Mouse (Mus musculus) T-helper 1 cell (primary cell): Measurements from ENCODE around the gene Pafah2.

Experiments
- in situ Hi-C: fragments of 300-600 bp; cut with MboI, MseI; formaldehyde crosslinking; loops from one replicate; pipeline ENCODE4 v1.15.1; 2025; ENCODE audit warnings: high pct_unique_total_duplicates

Pafah2 gene

DNA sequence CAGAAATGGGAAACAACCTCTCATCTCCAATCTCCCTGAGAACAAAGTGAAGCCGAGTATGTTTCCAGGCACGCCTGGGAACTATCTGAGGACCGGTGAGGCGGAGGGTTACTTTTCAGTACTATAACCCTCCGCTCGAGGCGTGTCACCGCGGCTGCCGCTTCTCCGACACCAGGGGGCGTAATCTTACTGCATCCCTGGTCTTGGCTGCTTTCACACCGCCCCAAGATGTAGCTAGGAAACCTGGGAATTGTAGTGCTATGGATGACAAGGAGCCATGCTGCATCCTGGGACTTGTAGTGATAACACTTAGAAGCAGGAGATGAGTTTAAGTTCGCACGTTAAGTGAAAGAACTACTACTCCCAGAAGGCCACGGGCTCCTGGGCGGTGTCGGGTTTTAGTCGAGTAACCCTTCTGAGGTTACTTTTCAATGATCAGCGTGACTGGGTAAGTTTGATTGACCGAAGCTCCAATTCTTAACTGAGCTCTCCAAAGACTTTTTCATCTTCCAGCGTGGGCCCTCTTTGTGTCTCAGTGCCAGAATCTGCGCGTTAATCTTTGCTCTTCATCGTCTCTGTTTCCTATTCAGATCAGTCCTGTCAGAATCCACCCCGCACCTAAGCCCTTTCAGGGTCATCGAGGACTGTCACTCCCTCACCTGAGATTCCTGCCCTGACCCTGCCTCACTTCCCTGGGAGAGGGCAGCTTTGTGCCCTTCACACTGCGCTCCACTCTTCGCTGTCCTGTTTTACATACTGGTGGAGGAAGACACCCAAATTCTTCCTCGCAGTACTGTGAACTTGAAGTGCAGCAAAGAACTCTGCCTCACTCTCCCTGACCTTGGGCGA lies at the start of gene Pafah2:
TSS of gene Pafah2 (plus strand) at position 344 of the 849 bp plus-strand sequence.
- in situ Hi-C loops = no loop called here

DNA sequence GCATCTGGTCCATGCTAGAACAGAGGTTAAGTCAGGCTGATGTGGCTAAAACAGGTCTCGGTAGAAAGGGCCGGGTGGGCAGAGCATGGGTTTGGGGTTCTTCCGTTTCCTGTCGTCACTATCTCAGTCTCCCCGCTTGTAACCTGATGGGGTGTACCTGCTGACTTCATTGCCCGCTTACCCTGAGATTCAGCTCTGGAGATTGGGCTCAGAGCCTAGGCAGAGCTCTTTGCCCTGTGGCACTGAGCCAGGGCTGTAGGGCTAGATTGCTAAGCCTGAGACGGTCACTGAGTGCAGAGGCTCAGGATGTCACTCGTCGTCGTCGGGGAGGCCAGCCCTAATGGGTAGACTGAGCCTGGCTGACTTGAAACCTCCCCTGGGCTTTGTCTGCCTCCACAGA lies 48.0 kb upstream of the Pafah2 start:
- in situ Hi-C loops = no loop called here

DNA sequence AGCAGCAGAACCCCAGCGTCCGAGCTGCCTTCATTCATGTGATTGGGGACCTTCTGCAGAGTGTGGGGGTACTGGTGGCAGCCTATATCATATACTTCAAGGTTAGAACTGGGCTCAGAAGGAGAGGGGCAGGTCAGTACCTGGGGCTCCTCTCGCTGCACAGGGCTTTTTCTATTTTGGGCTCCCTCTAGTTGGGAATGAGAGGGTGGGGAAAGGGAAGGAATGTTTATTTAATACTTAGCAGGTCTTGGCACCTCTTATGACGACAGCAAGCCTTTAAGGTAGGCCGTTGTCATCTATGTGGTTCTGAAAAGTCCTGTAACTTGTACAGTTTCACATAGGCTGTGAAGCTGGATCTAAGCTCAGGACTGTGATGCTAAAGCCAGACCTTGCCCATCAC lies 47.6 kb upstream of the Pafah2 start:
- in situ Hi-C loops = no loop called here

DNA sequence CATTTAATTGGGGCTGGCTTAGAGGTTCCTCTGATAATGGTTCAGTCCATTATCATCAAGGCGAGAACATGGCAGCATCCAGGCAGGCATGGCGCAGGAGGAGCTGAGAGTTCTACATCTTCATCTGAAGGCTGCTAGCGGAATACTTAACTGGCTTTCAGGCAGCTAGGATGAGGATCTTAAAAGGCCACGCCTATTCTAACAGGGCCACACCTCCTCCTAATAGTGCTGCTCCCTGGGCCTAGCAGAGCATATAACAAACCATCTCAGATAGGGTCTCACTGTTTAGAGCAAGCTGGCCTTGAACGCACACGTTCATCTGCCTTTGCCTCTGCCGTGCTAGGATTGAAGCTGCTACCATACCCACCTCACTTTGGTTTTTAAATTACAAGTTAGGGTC lies 46.3 kb upstream of the Pafah2 start:
- in situ Hi-C loops = no loop called here

DNA sequence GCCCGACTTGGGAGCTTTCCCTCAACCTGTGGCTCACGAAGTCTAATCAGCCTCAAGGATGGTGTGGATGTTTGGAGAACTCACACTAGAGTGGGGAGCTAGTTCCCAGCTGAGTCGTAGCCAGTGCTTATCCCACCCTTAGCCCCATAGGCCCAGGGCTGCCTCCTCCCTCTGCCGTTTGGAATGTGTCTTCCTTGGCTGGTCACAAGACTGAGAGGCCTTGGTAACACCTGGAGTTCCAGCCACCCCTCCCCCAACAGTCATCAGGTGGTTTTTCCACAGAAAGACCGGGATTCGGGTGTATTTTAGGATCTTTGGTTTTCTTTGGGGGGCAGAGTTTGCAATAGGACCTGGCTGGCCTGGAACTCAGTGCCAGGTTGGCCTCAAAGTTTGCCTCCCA lies 45.5 kb upstream of the Pafah2 start:
- in situ Hi-C loops = no loop called here

DNA sequence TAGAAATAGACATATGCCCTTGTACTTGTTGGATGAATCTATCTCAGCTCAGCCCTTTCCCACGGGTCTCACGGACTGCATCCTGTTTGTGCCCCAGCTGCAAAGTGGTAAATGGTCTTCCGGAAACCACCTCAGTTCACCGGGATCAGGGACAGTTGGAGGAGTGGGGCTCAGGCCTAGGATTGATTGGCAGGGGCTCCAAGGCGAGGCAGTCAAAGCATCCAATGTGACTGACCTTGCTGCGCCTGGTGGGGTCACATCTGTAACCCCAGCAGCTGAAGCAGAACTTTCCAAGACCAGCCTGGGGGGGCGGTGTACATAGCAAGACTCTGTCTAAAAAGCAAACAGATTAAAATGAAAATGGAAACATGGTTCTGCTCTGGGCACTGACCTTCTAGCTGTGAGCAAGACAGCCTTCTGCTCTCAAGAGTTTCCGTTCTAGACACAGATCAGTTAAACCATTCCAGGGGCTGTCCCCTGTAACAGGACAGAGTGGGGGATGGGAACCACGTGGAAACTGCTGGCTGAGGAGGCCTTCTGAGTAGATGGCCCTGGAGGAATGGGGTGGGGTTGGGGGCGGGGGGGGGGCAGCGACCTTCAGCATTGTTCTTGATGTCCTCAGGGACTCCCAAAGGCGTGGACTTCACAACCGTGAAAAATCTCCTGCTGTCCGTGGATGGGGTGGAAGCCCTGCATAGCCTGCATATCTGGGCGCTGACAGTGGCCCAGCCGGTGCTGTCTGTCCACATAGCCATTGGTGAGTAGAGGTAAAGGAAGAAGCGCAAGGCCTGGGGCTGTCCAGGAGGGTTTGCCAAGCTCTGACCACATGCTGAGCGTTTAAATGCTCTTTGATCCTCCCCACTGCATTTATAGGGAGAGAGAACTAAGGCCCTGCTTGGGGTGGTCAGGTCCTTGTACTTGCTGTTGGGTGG lies 44.5 kb upstream of the Pafah2 start:
- in situ Hi-C loops = no loop called here

DNA sequence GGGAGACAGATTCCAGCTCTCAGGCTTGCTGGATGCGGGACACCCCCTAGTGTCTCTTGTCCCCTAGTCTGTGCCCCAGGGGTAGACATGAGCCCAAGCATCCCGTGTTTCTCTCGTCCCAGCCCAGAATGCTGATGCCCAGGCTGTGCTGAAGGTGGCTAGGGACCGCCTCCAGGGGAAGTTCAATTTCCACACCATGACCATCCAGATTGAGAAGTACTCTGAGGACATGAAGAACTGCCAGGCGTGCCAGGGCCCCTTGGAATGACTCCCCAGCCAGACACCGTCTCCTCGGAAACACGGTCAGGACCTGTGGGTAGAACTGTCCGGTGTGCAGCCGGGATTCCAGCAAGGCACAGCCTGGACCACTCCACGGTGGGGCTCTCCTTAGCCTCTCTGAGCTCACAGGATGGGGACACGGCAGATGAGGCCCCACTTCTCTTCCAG lies 43.8 kb upstream of the Pafah2 start:
- in situ Hi-C loops = no loop called here

DNA sequence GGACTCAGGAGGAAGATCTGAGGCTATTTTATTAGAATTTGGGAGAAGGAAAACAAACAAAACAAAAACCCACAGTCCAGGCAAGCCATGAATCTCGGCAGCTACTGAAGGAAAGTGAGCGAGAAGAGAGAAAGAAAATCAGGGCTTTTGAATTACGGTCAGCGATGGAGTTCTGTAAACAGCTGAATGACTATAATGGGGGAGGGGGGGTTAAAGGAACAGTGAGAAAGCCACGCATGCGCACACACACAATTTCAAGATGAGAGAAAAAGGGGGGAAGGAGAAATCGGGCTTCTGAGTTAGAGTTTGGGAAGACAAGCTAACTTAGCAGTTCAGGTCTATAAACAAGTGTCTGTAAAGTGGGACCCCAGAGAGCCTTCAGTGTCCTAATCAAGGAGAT lies 43.2 kb upstream of the Pafah2 start:
- in situ Hi-C loops = no loop called here

DNA sequence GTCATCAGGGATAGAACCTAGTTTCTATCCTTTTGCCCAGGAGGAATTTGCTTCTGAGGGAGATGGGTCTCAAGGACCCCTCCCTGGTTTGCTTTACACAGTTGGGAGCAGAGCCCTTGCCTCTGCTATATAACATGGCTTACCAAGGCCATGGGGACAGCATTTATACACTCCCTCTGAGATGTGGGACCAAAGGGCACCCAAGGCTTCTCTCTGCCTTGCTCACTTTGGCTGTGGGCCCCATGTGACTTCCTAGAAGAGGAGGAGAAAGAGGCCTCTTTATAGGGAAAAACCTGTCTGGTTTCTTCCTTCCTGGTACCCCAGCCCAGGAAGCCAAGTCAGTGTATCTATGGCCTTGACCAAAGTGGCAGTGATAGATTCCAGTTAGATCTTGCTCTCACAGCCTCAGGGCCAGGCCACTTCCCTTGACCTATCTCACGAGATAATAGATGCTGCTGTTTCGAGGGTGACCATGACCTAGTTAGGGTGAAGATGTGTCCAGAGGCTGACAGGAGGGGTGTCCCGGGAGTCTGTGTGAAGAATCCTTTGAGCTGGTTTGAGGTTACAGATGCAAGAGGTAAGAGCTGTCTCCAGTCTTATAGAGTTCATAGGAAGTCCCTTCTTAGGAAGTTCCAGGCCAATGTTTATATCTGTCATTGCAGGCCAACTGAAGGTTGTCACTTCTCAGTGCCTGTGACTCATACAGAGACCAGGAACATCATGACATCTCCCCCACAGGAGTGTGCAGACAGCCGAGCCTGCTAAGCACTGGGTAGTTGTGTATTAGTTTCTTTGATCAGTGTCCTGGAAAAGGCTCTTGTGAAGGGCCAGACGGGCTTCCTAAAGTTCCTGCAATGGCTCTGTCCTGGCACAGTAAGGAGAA lies 42.4 kb upstream of the Pafah2 start:
- in situ Hi-C loops = no loop called here

DNA sequence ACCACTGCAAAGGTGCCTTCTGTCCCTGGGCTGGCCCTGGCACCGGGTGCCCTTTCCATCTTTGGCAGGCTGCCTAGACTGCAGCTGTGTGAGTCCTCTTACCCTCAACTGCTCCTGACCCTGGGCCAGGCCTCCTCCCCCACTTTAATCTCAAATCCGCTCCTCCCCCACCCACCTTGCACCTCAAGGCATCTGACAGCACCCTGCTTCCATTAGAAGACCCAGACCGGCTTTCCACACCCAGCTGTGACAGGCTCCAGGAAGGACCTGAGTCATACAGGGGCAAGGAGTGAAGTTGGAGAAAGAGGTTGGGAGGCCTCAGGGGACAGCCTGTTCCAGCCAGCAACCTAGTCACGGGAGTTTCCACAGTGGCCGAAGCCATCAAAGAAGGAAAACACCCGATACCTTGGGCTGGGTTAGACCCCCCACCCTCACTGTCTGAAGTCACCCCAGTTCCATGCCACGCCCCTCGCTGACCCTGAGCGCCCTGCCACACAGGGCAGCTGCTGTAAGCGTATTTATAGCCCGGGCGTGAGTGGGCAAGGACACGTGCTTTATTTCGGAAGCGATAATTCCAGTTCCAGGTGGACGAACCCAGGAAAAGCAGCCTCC lies 40.2 kb upstream of the Pafah2 start:
- in situ Hi-C loops = no loop called here

DNA sequence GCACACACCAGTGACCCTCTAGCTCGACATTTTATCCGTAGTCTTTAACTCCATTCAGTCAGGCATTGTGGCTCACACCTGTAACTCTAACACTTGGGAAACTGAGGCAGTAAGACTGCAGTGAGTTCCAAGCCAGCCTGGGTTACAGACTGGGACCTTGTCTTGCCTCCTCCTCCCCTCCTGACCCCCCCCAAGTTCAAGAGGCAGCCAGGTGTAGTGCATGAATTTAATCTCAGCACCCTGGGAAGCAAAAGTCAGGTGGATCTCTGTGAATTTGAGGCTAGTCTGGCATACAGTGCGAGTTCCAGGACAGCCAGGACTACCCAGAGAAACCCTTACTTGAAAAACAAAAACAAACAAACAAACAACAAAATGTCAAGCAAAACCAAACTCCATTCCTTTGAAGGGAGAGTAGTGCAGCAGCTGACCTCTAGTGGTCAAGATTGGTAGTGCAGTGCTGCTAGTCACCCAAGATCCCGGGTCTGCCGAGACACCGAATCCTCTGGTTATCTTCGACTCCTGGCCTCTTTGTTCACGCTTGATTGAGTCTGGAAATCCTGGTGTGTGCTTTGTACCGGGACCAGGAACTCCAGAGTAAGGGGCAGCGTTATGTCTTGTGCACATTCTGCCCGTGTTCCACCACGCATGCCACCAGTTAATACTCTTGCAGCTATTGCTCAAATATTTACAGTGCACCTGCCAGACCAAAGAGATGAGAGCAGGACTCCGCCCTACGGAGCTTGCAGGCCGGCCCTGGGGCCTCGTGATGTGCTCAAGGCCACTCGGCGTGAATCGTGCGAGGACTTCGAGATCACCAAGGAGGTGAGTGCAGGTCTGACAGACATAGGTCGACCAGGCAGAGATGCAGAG lies 39.3 kb upstream of the Pafah2 start:
- in situ Hi-C loops = no loop called here

DNA sequence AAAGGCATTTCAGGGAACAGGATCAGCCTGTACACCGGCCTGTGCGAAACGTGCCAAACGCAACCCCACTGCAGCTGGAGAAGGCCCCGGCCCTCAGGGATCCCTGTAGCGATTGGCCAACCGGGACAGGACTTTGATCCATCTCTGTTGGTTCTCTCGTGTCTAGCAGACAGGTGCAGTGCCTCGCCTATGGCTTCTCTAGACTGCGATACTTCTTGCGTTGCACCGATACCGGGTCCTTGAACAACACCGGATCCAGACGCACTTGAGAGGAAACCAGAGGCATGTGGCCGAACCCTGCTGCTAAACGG lies 38.7 kb upstream of the Pafah2 start:
- in situ Hi-C loops = no loop called here

DNA sequence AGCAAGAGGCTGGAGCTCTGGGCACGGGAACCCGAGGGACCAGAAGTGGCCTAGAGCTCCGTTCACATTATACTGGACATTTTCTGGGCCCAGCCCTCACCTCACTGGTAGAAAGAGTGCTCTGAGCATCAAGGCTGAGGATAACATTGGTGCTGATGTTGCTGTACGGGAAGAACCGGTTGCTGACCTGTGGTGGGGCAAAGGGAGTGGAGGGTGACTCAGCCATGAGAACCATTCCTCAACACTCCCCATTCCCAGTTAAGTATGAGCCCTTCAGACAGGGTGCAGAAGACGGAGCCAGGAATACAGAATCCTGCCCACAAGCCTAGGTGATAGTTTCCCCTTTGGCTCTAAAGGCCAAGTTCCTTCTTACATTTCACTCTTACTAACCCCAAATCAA lies 36.5 kb upstream of the Pafah2 start:
- in situ Hi-C loops = no loop called here

DNA sequence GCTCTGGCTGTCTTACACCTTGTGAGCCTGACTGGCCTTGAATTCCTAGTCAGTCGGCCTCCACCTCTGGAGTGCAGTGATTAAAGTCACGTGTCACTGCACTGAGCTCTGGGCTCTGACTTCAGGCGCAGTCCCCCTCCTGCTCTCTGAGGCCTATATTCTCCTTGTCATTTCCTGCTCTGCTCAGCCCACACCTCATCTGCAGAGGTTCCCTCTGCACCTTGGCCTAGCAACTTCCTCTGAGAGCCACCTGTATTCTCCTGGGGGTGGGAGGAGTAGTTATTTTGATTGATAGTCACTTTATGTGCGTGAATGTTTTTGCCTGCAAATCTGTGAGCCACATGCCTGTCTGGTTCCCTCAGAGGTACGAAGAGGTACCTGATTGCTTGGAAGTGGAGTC lies 34.9 kb upstream of the Pafah2 start:
- in situ Hi-C loops = no loop called here

DNA sequence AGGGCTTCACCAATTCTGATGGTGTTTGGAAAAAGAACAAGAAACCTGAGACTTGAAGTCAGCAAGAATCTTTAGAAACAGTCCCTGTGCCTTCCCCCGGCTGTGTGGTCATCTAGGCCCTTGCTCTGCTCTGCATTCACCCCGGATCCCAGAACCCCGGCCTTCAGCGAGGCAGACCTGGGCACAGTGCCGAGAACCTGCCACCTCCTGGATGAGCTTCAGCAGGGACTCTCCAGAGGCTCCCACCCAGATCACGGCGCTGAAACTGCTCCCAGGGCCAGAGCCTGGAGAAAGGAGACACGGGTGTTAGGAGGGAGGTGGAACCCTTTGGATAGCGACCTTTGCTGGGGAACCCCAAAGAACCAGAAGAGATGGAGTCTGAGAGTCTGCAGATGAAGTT lies 34.0 kb upstream of the Pafah2 start:
- in situ Hi-C loops = no loop called here

DNA sequence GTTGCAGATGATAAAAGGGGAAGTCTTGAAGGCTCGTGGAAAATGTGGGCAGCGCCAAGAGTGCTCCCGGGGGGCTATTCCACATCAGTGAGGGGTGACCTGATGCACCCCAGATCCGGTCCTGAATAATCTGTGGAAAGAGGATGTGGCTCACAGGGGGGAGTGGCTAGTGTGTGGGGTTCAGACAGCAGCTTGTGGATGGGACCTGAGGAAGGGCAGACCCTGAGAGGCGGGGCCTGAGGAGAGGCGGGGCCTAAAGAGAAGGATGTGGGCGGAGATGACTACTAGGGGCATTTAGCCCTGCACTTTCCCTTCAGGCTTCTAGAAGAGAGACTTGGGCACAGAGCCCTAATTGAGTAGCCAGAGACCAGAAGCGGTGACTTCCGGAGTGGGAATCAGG lies 33.5 kb upstream of the Pafah2 start:
- in situ Hi-C loops = no loop called here

DNA sequence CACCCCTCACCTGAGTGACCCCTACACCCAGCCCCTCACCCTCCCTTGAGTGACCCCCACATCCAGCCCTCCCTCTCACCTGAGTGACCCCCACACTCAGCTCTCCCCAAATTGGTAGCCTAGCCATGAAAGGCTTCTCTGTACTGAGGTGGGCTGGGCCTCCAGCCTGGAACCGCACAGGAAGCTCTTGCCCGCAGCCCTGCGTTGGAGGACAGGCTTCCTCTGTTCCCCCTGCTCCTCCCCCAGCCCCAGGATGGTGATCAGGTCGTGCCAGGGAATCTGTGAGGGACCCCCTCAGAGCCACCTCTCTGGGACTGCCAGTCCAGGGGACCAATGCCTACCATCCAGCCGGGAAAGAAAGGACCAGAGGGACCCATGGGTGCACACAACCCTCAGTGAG lies 30.8 kb upstream of the Pafah2 start:
- in situ Hi-C loops = no loop called here

DNA sequence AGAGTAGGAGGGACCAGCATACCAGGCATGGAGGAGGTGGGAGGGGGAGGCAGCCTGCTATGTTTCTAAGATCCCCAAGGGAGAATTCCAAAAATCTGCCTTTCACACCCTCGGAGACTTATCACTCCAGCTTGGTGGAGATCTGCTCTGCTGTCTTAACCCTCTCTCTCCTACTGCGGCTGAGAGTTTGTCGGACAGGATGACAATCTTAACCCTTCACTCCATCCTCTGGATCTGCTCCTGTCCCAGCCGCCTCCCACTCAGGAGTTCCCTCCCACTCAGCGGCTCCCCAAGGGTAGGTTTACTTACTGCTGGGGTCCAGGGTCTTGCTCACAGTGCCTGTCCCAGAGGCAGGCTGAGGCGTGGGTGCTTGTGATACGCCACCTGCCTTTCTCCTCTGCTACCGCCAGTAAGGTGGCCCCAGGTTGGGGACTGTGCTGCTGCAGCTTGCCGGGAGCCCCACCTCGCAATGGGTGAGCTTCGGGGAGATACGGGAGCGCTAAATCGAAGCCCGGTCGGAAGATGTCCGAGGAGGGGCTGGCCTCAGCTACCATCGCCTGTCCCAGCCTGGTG lies 25.4 kb upstream of the Pafah2 start:
- in situ Hi-C loops = no loop called here

DNA sequence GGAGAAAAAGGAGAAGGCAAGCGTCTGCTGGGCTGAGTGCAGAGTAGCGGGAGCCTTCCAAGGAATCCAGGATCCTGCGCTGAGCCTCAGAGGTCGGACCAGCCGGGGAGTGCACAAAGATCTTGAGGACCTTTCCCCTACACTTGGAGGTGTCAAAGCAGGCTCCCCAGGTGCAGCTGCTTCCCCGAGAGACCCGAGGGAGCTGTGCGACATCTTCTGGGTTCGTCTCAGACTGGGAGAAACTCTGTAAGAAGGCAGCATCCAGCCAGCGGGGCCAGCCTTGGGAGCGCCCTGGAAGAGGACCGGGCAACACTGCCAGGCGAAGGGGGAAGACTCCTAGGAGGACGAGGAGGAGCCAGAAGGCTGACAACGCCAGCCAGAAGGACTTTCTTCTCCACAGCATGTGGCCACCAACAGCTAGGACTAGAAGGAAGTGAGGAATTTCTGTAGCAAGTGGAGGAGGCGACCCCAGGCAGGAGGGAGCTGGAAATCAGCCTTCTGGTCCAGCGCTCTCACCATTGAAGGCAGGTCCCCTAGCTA lies 24.7 kb upstream of the Pafah2 start:
- in situ Hi-C loops = no loop called here

DNA sequence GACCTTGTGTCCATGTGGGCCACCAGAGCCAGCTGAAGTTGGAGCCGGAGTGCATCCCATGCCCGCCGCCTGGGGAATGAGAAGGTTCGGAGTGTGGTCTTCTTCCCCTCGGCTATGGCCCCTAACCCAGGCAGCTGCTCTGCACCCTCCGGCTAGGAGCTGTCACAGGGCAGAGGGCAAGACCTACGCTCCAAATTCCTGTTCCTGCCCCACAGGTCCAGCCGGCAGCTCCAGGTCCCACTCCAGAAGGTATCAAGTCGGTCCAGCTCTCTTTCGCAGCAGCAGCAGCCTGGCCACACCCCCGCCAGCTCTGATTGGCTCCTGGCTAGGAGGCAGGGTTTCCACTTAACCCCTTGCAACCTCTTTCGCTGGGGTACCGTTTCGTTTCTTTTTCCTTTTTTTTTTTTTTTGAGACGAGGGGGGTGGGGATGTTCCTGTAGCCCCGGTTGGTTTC lies 23.8 kb upstream of the Pafah2 start:
- in situ Hi-C loops = no loop called here
